Mouse (Mus musculus) layer of hippocampus, postnatal 10 days (tissue): ENCODE data around the gene Ahdc1. TPM values are rescaled to one million over a fixed set of nuclear protein-coding genes. Genes with fewer than 3 reads are reported as not detected.

Source experiments
- DNase-seq, 2 experiments: peaks; one replicate each; pipeline ENCODE4 v3.0.0; 2021; ENCODE audit warnings: low spot score in 2 of 2
- total RNA-seq, 2 experiments: library from RNA; stranded (reverse); gene quantifications; 2 replicates each; pipeline ENCODE4 v1.2.3; 2021

The Ahdc1 gene
- total RNA-seq, 2 experiments from 2014 or later = 98.1 to 103 TPM

DNA sequence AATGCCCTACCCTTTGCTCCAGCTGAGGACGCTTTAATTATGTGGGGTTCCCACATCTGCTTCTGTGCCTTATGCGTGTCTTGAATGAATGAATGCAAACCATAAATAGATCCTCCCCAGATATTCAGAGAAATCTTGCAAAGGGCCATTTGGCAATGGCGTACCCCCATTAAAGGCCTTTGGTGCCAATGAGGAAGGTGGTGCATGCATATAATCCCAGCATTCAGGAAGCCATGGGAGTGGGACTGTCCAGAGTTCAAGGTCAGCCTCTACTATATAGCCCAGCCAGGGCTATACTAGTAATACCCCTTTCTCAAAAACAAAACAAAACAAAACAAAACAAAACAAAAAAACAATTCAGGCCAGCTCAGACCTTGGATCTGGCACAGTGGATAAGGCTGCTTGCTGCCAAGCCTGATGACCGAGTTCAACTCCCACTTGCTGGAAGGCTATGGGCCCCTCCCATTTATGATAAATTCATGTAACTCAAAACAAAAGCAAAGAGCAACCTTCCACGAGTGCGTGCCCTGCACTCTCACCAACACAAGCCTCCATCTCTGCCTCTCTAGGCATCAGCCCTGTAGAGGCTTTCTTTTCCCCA is 107.8 kb downstream of the Ahdc1 start:
- no peak for DNase-seq

GRCm38 (mm10) chr4:133119579-133119978 is 108.5 kb downstream of the Ahdc1 start:
- DNase-seq = no peak

GRCm38 (mm10) chr4:133120833-133121321 is 109.8 kb downstream of the Ahdc1 start:
- peak in 1 of 2 experiments; percentile 32 for DNase-seq

DNA sequence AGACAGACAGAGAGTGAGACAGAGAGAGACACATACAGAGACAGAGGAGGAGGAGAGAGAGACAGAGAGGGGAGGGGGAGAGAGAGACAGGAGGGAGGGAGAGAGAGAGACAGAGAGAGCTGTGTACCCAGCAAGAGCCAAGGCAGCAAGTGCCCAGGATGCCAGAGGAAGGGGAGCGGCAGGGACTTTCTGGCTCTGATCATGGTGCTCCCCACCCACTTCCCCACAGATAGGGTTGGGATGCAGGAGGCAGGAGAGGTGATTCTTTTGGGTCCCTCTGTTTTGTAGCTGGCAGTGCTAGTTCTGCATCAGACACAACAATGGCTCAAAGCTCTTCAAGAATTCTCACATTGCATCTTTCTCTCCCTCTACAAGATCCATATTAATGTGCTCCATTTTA is 110.4 kb downstream of the Ahdc1 start:
- no peak for DNase-seq

DNA sequence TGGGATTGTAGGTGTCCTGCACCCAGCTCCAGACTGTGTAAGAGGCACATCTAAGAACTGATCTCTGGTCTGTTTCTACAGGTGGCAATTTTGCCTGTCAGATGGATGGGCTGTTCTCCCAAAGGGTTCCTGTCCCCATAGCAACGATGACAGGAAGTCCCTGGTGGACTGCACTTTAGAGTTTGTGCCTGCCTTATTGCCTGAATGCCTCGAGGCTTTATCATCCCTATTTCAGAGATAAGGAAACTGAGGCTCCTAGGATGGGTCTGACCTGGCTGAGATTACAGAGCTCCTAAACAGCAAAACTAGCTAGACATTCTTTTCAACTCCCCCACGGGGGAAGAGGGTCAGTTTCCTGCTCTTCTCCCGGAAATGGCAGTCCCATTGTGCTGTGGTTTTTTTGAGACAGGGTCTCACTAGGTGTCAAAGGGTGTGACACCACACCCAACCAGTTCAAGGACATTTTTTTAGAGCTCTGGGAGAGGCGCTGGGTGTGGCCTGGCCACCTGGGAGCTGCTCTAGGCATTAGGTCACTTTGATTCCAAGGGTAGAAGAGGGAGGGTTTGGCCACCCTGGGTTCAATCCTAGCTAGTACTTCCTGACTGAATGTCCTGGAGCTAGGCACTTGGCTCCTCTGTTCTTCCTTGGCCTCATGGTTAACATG is 111.0 kb downstream of the Ahdc1 start:
- DNase-seq = no peak

GRCm38 (mm10) chr4:133127079-133127478 is 116.0 kb downstream of the Ahdc1 start:
- no peak for DNase-seq

Other genes with a start within 250 kb of the Ahdc1 start
- 10 to 100 TPM; 14.1 to 15.7 TPM for gene Rpa2, start 242.9 kb upstream of the Ahdc1 start, total RNA-seq
- gene Themis2, start 214.9 kb upstream of the Ahdc1 start, total RNA-seq = under 1 TPM; 0.71 to 0.87 TPM
- gene Ppp1r8, start 168.1 kb upstream of the Ahdc1 start, total RNA-seq = 10 to 100 TPM; 42.8 to 50.4 TPM
- 100 to 1,000 TPM; 113 to 115 TPM for gene Stx12, start 126.8 kb upstream of the Ahdc1 start, total RNA-seq
- 10 to 100 TPM; 26.6 to 28.0 TPM for gene Fam76a, start 88.7 kb upstream of the Ahdc1 start, total RNA-seq
- under 1 TPM; 0.13 to 0.46 TPM for gene Fgr, start 37.2 kb upstream of the Ahdc1 start, total RNA-seq
- 10 to 100 TPM; 42.3 to 42.7 TPM for gene Wasf2, start 119.2 kb downstream of the Ahdc1 start, total RNA-seq
- 1 to 10 TPM; 3.7 to 4.0 TPM for gene Cd164l2, start 200.9 kb downstream of the Ahdc1 start, total RNA-seq
- 1 to 10 TPM; 5.0 to 6.0 TPM for gene Gpr3, start 201.3 kb downstream of the Ahdc1 start, total RNA-seq
- 1 to 10 TPM; 4.6 to 5.7 TPM for gene Map3k6, start 229.6 kb downstream of the Ahdc1 start, total RNA-seq